Mouse (Mus musculus) forebrain, embryonic 16.5 days (tissue): ENCODE data around the gene Tomt. TPM values are rescaled to one million over a fixed set of nuclear protein-coding genes. Genes with fewer than 3 reads are reported as not detected.

ENCODE experiments used
- ATAC-seq: fragments of 200-750 bp; cut with Nextera tagmentation; 2 replicates; pipeline ENCODE4 v1.8.0; 2017; ENCODE audit warnings: mild to moderate bottlenecking, moderate library complexity
- H3K27ac ChIP-seq: fragments of 300-500 bp; sonication (generic); 2 replicates; pipeline ENCODE4 v1.5.1; 2014; ENCODE audit warnings: low read length, control low read depth
- H3K27me3 ChIP-seq: fragments of 300-500 bp; sonication (generic); replicated peaks from 2 replicates; pipeline ENCODE4 v1.6.1; 2014; ENCODE audit warnings: low read length; ENCODE audit not compliant: control insufficient read depth, insufficient read depth
- H3K36me3 ChIP-seq: fragments of 300-500 bp; sonication (generic); 2 replicates; pipeline ENCODE4 v1.6.1; 2014; ENCODE audit not compliant: control insufficient read depth, insufficient read depth
- H3K4me1 ChIP-seq: fragments of 300-500 bp; sonication (generic); replicated peaks from 2 replicates; pipeline ENCODE4 v1.6.1; 2014; ENCODE audit warnings: low read length; ENCODE audit not compliant: control insufficient read depth, insufficient read depth
- H3K4me2 ChIP-seq: fragments of 300-500 bp; sonication (generic); 2 replicates; pipeline ENCODE4 v1.6.1; 2014; ENCODE audit warnings: mild to moderate bottlenecking, low read length, control low read depth
- H3K4me3 ChIP-seq: fragments of 300-500 bp; sonication (generic); replicated peaks from 2 replicates; pipeline ENCODE4 v1.5.1; 2014; ENCODE audit warnings: mild to moderate bottlenecking, low read length, control low read depth
- H3K9ac ChIP-seq: fragments of 300-500 bp; sonication (generic); replicated peaks from 2 replicates; pipeline ENCODE4 v1.6.1; 2014; ENCODE audit warnings: low read depth, low read length, control low read depth
- H3K9me3 ChIP-seq: fragments of 300-500 bp; sonication (generic); 2 replicates; pipeline ENCODE4 v1.6.1; 2016; ENCODE audit warnings: low read length; ENCODE audit not compliant: control insufficient read depth
- WGBS: fragments of 180-500 bp; shearing (Covaris S2); extraction: QIAGEN DNeasy Blood & Tissue Kit; methylation state at CpG from one replicate; pipeline ENCODE4 v1.1.7; 2014; 5-methylcytosine and 5-hydroxymethylcytosine counted together
- polyA plus RNA-seq: library from polyadenylated mRNA; unstranded; fragments of >200 nt; fragmentation: Nextera tagmentation; extraction: Ambion mirVana; gene quantifications from 2 replicates; pipeline ENCODE4 v1.2.1, GENCODE M21; 2015

The Tomt gene
- polyA plus RNA-seq, 1 experiment from 2014 or later: 0.54 TPM

DNA sequence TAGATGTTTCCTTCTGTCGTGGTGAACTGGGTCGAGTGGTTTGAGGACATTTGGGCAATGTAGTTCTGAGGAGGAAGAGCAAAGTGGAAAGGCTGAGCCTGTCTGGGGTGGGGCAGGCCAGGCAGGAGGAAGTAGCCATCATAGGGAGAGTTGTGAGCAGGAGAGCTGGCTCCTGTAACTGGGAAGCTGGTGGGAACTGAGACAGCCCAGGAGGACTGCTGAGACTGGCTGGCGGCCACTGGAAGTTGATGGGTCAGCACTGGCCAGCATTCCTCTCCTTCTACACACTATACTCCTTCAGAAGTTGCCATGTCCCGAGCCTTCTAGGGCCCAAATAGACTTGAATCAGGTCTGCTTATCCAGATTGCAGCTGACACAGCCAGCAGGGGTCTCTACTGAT lies 2.2 kb upstream of the Tomt start:
- no peak overlapping the region for H3K27ac ChIP-seq
- no peaks in the 10 kb centered on the region for H3K27me3 ChIP-seq
- no peak overlapping the region for H3K4me2 ChIP-seq
- no peak overlapping the region for H3K9ac ChIP-seq
- ATAC-seq: no peak
- WGBS: 83% methylated on average over 4 of the region's 4 CpGs
- peaks cover 22% of the 10 kb centered on the region for H3K4me1 ChIP-seq
- no peaks in the 10 kb centered on the region for H3K9me3 ChIP-seq
- no peak overlapping the region for H3K4me3 ChIP-seq
- H3K36me3 ChIP-seq: peaks cover 16% of the 10 kb centered on the region

GRCm38 (mm10) chr7:101906696-101907095 lies 537 bp upstream of the Tomt start:
- peaks cover 22% of the 10 kb centered on the region for H3K4me1 ChIP-seq
- 84% methylated on average over 8 of the region's 8 CpGs for WGBS
- ATAC-seq: no peak

GRCm38 (mm10) chr7:101905561-101906286 lies 435 bp downstream of the Tomt start, which contains the start of gene Lamtor1:
Lamtor1 (plus strand) TSS chr7:101905904.
- peak; percentile 98 for ATAC-seq
- Histone ChIP-seq H3K9me3 (no peaks in the 10 kb centered on the region), H3K36me3 (peaks cover 4% of the 10 kb centered on the region; the same call in 1 of the 2 replicates), H3K9ac (peak within 1 kb of the TSS; percentile 76), H3K4me3 (peak within 1 kb of the TSS; percentile 72), H3K27ac (peak within 1 kb of the TSS; percentile 90), H3K4me1 (peaks cover 22% of the 10 kb centered on the region), H3K27me3 (no peaks in the 10 kb centered on the region), H3K4me2 (peak within 1 kb of the TSS; percentile 79)
- under 1% methylated on average over 60 of the region's 61 CpGs for WGBS

More at GRCm38 (mm10) chr7:101906696-101907095, 537 bp upstream of the Tomt start:
- H3K4me3 ChIP-seq: peak overlapping the region; percentile 72
- H3K4me2 ChIP-seq: peak overlapping the region; percentile 79
- peaks cover 5% of the 10 kb centered on the region; the same call in 1 of the 2 replicates for H3K36me3 ChIP-seq
- H3K27ac ChIP-seq: no peak overlapping the region
- H3K9me3 ChIP-seq: no peaks in the 10 kb centered on the region
- H3K9ac ChIP-seq: peak overlapping the region; percentile 76; the same call in 1 of the 2 replicates
- H3K27me3 ChIP-seq: no peaks in the 10 kb centered on the region

GRCm38 (mm10) chr7:101902846-101903245 lies 3.3 kb downstream of the Tomt start:
- Histone ChIP-seq H3K4me3 (no peak overlapping the region), H3K9me3 (no peaks in the 10 kb centered on the region), H3K4me1 (peaks cover 18% of the 10 kb centered on the region), H3K4me2 (no peak overlapping the region), H3K27ac (no peak overlapping the region), H3K27me3 (no peaks in the 10 kb centered on the region), H3K9ac (no peak overlapping the region), H3K36me3 (0 out of 2 replicates have a peak, but pooled peaks cover 2% of the 10 kb centered on the region)
- ATAC-seq: no peak

- Histone ChIP-seq H3K9ac (no peak overlapping the region), H3K4me1 (peaks cover 17% of the 10 kb centered on the region), H3K4me3 (no peak overlapping the region), H3K36me3 (0 out of 2 replicates have a peak, but pooled peaks cover 2% of the 10 kb centered on the region), H3K4me2 (no peak overlapping the region), H3K9me3 (no peaks in the 10 kb centered on the region), H3K27me3 (no peaks in the 10 kb centered on the region), H3K27ac (no peak overlapping the region)
- 90% methylated on average over 10 of the region's 10 CpGs for WGBS
- ATAC-seq: no peak
Observed at GRCm38 (mm10) chr7:101901969-101902368, 4.2 kb downstream of the Tomt start.

- H3K36me3 ChIP-seq: 0 out of 2 replicates have a peak, but pooled peaks cover 2% of the 10 kb centered on the region
- H3K27ac ChIP-seq: no peak overlapping the region
- H3K9ac ChIP-seq: no peak overlapping the region
- 91% methylated on average over 16 of the region's 16 CpGs for whole genome bisulfite sequencing
- H3K9me3 ChIP-seq: no peaks in the 10 kb centered on the region
- no peaks in the 10 kb centered on the region for H3K27me3 ChIP-seq
- H3K4me1 ChIP-seq: peaks cover 12% of the 10 kb centered on the region
- no peak for ATAC-seq
- no peak overlapping the region for H3K4me3 ChIP-seq
- no peak overlapping the region for H3K4me2 ChIP-seq
Observed at GRCm38 (mm10) chr7:101900331-101901097, 5.6 kb downstream of the Tomt start.

GRCm38 (mm10) chr7:101896104-101897066 lies 9.8 kb downstream of the Tomt start:
- Histone ChIP-seq H3K27ac (peak overlapping the region; percentile 95), H3K9ac (peak overlapping the region; percentile 61), H3K36me3 (0 out of 2 replicates have a peak, but pooled peaks cover 2% of the 10 kb centered on the region), H3K27me3 (no peaks in the 10 kb centered on the region), H3K9me3 (no peaks in the 10 kb centered on the region), H3K4me3 (peak overlapping the region; percentile 60), H3K4me2 (peak overlapping the region; percentile 66), H3K4me1 (peaks cover 10% of the 10 kb centered on the region)
- ATAC-seq: peak; percentile 98
- under 1% methylated on average over 57 of the region's 57 CpGs for WGBS

DNA sequence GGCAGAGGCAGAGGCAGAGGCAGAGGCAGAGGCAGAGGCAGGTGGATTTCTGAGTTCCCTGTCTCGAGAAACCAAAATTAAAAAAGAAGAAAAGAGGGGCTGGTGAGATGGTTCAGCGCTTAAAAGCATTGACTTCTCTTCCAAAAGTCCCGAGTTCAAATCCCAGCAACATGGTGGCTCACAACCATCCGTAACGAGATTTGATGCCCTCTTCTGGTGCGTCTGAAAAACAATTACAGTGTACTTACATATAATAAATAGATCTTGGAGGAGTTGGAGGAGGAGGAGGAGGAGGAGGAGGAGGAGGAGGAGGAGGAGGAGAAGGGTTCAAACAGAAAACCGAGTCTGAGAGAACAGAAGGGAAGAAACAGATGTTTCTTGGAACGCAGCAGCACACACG lies 10.5 kb downstream of the Tomt start:
- Histone ChIP-seq H3K4me3 (peak overlapping the region; percentile 60), H3K9me3 (no peaks in the 10 kb centered on the region), H3K36me3 (0 out of 2 replicates have a peak, but pooled peaks cover 2% of the 10 kb centered on the region), H3K4me1 (peaks cover 10% of the 10 kb centered on the region), H3K4me2 (peak overlapping the region; percentile 39), H3K27ac (peak overlapping the region; percentile 95), H3K27me3 (no peaks in the 10 kb centered on the region), H3K9ac (peak overlapping the region; percentile 56)
- 36% methylated on average over 9 of the region's 9 CpGs for WGBS
- ATAC-seq: no peak
